Mouse (Mus musculus) neural tube, embryonic 11.5 days (tissue): ENCODE measurements at regions not wholly inside any gene's neighbourhood (a gene's known extent, or its start where the extent isn't known, plus 50 kb on each side); places are given as distances from the start of the nearest gene placed in this dataset.

Experiments used
- ATAC-seq: fragments of 200-750 bp; cut with Nextera tagmentation; 2 replicates; pipeline ENCODE4 v1.8.0; 2017; ENCODE audit warnings: moderate number of reproducible peaks, mild to moderate bottlenecking, moderate TSS enrichment, moderate library complexity; ENCODE audit not compliant: insufficient read depth, low FRiP score, low TSS enrichment
- DNase-seq: peaks from one replicate; pipeline ENCODE4 v3.0.0-alpha.2; 2015; ENCODE audit warnings: low spot score
- H3K27ac ChIP-seq: fragments of 300-500 bp; sonication (generic); 2 replicates; pipeline ENCODE4 v1.5.1; 2014; ENCODE audit warnings: low read depth, mild to moderate bottlenecking, low read length
- H3K27me3 ChIP-seq: fragments of 300-500 bp; sonication (generic); 2 replicates; pipeline ENCODE4 v1.6.1; 2014; ENCODE audit warnings: mild to moderate bottlenecking, low read length, mixed read lengths; ENCODE audit not compliant: control insufficient read depth, insufficient read depth
- H3K36me3 ChIP-seq: fragments of 300-500 bp; sonication (generic); 2 replicates; pipeline ENCODE4 v1.6.1; 2014; ENCODE audit warnings: mild to moderate bottlenecking, low read length, moderate library complexity, mixed read lengths; ENCODE audit not compliant: control insufficient read depth, insufficient read depth
- H3K4me1 ChIP-seq: fragments of 300-500 bp; sonication (generic); 2 replicates; pipeline ENCODE4 v1.6.1; 2014; ENCODE audit warnings: low read length, mixed read lengths; ENCODE audit not compliant: control insufficient read depth, insufficient read depth
- H3K4me2 ChIP-seq: fragments of 300-500 bp; sonication (generic); 2 replicates; pipeline ENCODE4 v1.6.1; 2014; ENCODE audit warnings: low read depth, mild to moderate bottlenecking, moderate library complexity
- H3K4me3 ChIP-seq: fragments of 300-500 bp; sonication (generic); 2 replicates; pipeline ENCODE4 v1.5.1; 2014; ENCODE audit warnings: low read depth, low read length
- H3K9ac ChIP-seq: fragments of 300-500 bp; sonication (generic); 2 replicates; pipeline ENCODE4 v1.6.1; 2014; ENCODE audit warnings: mild to moderate bottlenecking, low read length
- H3K9me3 ChIP-seq: fragments of 300-500 bp; sonication (generic); 2 replicates; pipeline ENCODE4 v1.6.1; 2016; ENCODE audit warnings: low read length; ENCODE audit not compliant: control insufficient read depth
- WGBS: fragments of 180-500 bp; shearing (Covaris S2); extraction: QIAGEN DNeasy Blood & Tissue Kit; methylation state at CpG from one replicate; pipeline ENCODE4 v1.1.7; 2014; 5-methylcytosine and 5-hydroxymethylcytosine counted together

DNA sequence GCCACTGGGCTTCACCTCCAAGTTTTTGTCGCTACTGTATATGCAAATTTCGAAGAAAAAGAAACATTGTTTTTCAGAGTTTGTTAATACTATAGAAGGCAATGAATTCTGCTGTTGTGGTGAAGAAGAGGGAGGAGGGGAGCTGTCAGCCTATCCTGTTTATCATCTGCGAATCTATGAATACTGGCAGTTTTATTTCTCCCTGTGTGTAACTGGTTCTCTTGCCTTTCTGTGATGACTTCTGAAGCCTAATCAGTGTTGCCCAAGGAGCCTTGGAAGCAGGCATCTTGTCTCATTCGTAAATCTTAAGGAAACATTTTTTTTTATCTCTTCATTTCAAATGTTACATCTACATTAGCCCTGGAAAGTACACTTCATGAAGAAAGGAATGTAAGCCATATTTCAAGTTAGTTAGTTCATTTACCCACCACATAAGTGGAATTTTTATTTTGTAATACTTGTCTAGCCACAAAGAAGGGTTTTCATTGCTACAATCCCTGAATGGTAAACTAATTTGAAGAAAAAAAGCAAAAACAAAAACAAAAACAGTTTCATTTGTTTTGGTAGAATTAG is 251.5 kb upstream of the Fn1 start:
- H3K27ac ChIP-seq, result no peak overlapping the region
- ATAC-seq (no peak), DNase-seq (no peak)
- no peak overlapping the region for H3K9ac ChIP-seq
- no peaks in the 10 kb centered on the region for H3K9me3 ChIP-seq
- 94% methylated on average over 4 of the region's 4 CpGs for WGBS
- no peaks in the 10 kb centered on the region for H3K36me3 ChIP-seq
- H3K27me3 ChIP-seq, result no peaks in the 10 kb centered on the region
- no peak overlapping the region for H3K4me3 ChIP-seq
- H3K4me2 ChIP-seq, result no peak overlapping the region
- H3K4me1 ChIP-seq, result no peaks in the 10 kb centered on the region

DNA sequence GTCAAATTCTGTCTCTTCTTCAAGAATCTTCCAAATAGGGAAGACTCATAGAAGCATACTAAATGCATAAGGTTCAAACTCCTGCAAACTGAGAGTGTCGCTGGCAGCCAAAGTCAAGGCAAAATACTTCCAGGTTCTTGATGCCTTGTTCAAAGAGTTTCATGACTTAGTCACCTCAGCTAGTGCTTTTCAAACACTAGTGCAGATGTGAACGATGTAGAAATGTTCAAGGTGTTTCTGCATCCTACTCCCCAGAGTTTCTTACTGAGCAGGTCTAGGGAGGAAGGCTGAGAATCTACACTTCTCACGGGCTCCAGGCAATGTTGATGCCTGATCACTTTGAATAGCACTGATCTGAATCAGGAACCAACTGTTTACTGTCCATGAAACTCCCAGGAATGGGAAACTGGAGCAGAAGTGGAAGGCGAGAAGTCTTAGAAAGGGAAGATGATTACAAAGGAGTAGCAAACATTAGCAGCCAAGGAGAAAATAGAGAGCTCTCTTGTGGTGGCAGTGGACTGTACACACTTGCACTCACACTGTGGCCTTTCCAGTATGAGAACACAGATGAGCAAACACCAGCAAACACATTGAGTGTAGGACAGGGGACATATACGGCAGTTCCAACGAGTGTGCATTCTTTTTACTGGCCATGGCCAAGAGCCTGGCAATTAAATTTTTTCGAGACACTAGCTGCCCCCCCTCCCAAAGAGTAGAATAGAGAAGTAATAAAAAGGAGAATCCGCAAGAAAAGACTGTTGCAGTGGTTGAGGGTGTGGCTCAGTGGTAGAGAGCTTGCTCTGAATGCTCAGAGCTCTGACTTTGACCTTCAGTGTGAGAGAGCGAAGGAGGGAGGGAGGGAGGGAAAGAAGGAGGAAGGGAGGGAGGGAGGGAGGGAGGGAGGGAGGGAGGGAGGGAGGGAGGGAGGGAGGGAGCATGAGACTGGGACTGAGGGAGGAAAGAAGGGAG is 247.4 kb upstream of the Fn1 start:
- WGBS, result 79% methylated on average over 8 of the region's 9 CpGs
- no peaks in the 10 kb centered on the region for H3K36me3 ChIP-seq
- no peak for DNase-seq

DNA sequence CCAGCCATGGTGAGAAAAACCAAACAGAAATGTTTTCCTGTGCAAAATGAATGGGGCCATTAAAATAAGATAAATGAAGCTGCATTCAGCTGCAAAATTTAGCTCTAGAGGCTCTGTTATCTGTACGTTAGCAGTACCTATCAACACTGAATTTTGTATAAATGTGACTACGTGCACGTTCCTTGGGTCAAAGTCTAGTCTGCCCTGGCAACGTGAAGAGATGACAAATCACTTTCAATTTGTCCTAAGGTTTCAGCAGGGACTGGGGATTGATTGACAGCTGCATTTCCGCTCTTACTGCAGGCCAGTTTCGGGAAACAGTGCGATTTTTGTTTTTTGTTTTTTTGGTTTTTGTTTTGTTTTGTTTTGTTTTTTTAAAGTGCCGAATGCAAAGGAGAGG is 246.1 kb upstream of the Fn1 start:
- no peaks in the 10 kb centered on the region for H3K27me3 ChIP-seq
- ATAC-seq (no peak), DNase-seq (no peak)
- no peaks in the 10 kb centered on the region for H3K9me3 ChIP-seq
- no peak overlapping the region for H3K4me3 ChIP-seq
- H3K9ac ChIP-seq, result no peak overlapping the region
- no peaks in the 10 kb centered on the region for H3K4me1 ChIP-seq
- H3K27ac ChIP-seq, result no peak overlapping the region
- H3K4me2 ChIP-seq, result no peak overlapping the region
- no peaks in the 10 kb centered on the region for H3K36me3 ChIP-seq
- 81% methylated on average over 8 of the region's 8 CpGs for WGBS

More for the DNA sequence above, 247.4 kb upstream of the Fn1 start:
- no peaks in the 10 kb centered on the region for H3K4me1 ChIP-seq
- H3K4me2 ChIP-seq, result no peak overlapping the region
- ATAC-seq, result no peak
- H3K27ac ChIP-seq, result no peak overlapping the region
- H3K9ac ChIP-seq, result no peak overlapping the region
- no peaks in the 10 kb centered on the region for H3K27me3 ChIP-seq
- no peaks in the 10 kb centered on the region for H3K9me3 ChIP-seq
- H3K4me3 ChIP-seq, result no peak overlapping the region

DNA sequence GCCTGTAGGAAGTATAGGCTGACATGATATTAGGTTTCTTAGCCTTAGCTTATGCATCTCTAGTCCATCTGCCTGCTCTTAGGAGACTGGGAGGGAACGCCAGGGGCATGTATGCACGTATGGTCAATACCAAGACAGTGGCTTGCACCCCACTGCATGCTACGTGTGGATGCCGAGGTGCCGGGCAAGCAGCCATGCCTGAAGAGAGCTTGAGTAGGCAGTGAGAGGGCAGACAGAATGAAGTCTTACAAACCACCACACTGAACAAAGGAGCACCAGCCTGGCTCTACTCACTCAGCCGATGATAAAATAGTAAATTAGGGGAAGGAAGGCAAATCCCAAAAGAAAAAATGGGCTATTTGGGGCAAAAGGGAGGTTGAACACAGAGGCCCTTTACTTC is 245.2 kb upstream of the Fn1 start:
- Histone ChIP-seq H3K4me1 (no peaks in the 10 kb centered on the region), H3K4me2 (no peak overlapping the region), H3K4me3 (no peak overlapping the region), H3K27me3 (no peaks in the 10 kb centered on the region), H3K36me3 (no peaks in the 10 kb centered on the region), H3K9me3 (no peaks in the 10 kb centered on the region), H3K27ac (no peak overlapping the region), H3K9ac (no peak overlapping the region)
- 90% methylated on average over 6 of the region's 6 CpGs for WGBS
- DNase-seq (no peak), ATAC-seq (no peak)

DNA sequence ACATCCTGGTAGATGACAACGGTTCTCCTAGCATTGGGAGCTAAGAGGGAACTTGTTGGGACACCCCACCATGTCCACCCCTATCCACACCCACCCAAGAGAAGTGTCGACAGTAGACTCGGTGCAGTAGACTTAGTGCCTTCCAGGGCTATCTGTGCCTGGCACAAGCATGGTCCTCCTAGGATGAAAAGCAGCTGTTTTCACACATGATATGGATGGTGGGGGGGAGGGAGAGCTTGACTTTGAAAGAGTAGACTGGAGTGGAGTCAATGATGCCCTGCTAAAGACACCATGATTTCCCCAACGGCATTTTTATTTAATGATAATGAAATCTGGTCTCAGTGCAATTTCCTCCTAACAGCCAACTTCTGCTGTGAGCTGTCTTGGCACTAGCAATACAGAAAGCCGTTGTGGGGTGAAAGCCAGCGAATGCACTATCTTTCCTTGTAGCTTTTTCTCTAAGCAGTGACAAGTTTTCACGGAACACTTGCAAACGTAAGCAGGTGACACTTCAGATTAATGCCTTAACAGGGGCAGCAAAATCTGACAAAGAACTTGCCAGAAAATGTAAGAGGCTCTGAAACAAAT is 244.6 kb upstream of the Fn1 start:
- DNase-seq (no peak), ATAC-seq (no peak)
- Histone ChIP-seq H3K4me3 (no peak overlapping the region), H3K4me1 (no peaks in the 10 kb centered on the region), H3K27me3 (no peaks in the 10 kb centered on the region), H3K9me3 (no peaks in the 10 kb centered on the region), H3K36me3 (no peaks in the 10 kb centered on the region), H3K9ac (no peak overlapping the region), H3K27ac (no peak overlapping the region), H3K4me2 (no peak overlapping the region)
- WGBS, result 85% methylated on average over 8 of the region's 8 CpGs

DNA sequence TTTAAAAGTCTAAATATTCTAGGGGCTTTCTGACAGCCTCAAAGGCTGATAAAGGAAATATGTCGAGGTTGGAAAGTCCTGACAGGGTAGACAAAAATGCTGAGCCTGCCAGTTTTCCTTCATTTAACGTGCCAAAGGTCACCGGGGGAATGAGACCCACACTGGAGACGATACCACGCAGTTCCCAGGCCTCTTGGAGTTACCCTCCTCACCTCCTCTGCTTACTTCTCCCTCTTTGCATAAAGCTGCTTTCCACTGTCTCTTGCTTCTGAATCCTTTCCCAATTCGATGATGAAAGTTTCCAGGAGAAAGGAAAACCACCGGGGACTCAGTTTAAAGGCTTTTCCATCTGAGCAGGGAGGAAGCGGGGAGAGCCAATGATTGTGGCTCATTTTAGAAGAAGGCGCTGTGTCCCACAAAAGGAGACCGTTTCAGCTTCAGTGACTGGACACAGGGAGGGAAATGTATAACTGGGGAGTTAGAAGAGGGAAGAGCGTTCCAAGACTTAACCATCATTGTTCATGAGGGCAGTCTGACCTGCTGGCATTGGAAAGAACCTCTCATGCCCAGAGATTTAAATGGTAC is 243.2 kb upstream of the Fn1 start:
- Histone ChIP-seq H3K4me2 (no peak overlapping the region), H3K27ac (no peak overlapping the region), H3K9ac (no peak overlapping the region), H3K4me1 (no peaks in the 10 kb centered on the region), H3K27me3 (no peaks in the 10 kb centered on the region), H3K36me3 (no peaks in the 10 kb centered on the region), H3K9me3 (no peaks in the 10 kb centered on the region), H3K4me3 (no peak overlapping the region)
- DNase-seq, result no peak
- 61% methylated on average over 11 of the region's 11 CpGs for WGBS
- ATAC-seq, result no peak

DNA sequence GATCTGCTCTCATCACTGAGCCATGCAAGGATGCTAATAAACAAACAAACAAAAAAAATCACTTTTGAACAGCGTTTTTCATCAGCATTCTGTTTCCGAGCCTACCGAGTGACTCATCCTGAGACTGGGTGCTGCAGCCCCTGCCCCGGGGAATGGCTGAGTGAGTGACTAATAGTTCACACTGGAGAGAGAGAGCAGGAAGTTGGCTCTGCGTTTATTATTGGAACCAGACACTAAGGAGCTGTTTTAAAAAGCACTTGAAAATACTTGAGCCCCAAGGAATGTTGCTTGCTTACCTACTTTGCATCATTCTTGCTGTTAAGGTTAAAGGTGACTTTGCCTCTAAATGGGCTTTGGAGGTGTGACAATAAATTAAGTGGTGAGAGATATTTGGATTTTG is 240.6 kb upstream of the Fn1 start:
- H3K4me2 ChIP-seq, result no peak overlapping the region
- H3K4me1 ChIP-seq, result no peaks in the 10 kb centered on the region
- H3K27me3 ChIP-seq, result no peaks in the 10 kb centered on the region
- DNase-seq, result no peak
- 68% methylated on average over 5 of the region's 5 CpGs for WGBS
- no peak overlapping the region for H3K9ac ChIP-seq
- H3K36me3 ChIP-seq, result no peaks in the 10 kb centered on the region
- ATAC-seq, result no peak
- H3K4me3 ChIP-seq, result no peak overlapping the region
- no peaks in the 10 kb centered on the region for H3K9me3 ChIP-seq
- H3K27ac ChIP-seq, result no peak overlapping the region

DNA sequence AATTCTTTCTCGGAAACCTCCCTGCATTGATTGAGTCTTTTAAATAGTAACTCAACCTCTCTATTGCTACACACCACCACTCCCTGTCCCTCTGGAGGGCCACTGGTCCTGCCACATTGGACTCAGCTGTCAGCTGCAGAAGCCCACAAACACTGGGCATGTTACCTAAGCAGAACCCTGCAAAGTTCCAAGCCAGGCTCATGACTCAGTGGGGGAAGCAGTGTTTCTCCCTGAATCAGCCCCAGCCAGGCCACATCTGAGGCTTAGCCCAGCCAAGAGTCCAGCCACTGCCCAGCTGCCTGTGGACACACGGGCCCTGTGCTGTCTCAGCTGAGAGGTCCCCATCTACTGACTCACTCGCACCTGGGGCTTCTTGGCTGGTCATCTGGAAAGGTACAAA is 234.8 kb upstream of the Fn1 start:
- Histone ChIP-seq H3K4me3 (no peak overlapping the region), H3K4me2 (no peak overlapping the region), H3K27me3 (no peaks in the 10 kb centered on the region), H3K9ac (no peak overlapping the region), H3K27ac (no peak overlapping the region), H3K4me1 (no peaks in the 10 kb centered on the region), H3K9me3 (no peaks in the 10 kb centered on the region), H3K36me3 (no peaks in the 10 kb centered on the region)
- DNase-seq, result no peak
- WGBS, result 89% methylated on average over 3 of the region's 3 CpGs
- no peak for ATAC-seq
